Mouse (Mus musculus) embryonic facial prominence, embryonic 15.5 days (tissue): ENCODE data around the gene Ugt1a5. TPM values are rescaled to one million over a fixed set of nuclear protein-coding genes. Genes with fewer than 3 reads are reported as not detected.
"Not testable (repeated sequence)": the region's sequence is repeated elsewhere in the genome, so short reads cannot be mapped to it uniquely, and the experiment has no call there.

Source experiments
- ATAC-seq: fragments of 200-750 bp; cut with Nextera tagmentation; 2 replicates; pipeline ENCODE4 v1.8.0; 2017; ENCODE audit warnings: low read depth, moderate TSS enrichment; ENCODE audit not compliant: insufficient number of reproducible peaks, low FRiP score, low TSS enrichment
- H3K27ac ChIP-seq: fragments of 300-500 bp; sonication (generic); replicated peaks from 2 replicates; pipeline ENCODE4 v1.5.1; 2015; ENCODE audit warnings: mild to moderate bottlenecking, inconsistent platforms
- H3K27me3 ChIP-seq: fragments of 300-500 bp; sonication (generic); 2 replicates; pipeline ENCODE4 v1.6.1; 2015; ENCODE audit warnings: inconsistent platforms
- H3K36me3 ChIP-seq: fragments of 300-500 bp; sonication (generic); 2 replicates; pipeline ENCODE4 v1.6.1; 2015; ENCODE audit warnings: mild to moderate bottlenecking, inconsistent platforms
- H3K4me1 ChIP-seq: fragments of 300-500 bp; sonication (generic); 2 replicates; pipeline ENCODE4 v1.6.1; 2015; ENCODE audit warnings: inconsistent platforms
- H3K4me2 ChIP-seq: fragments of 300-500 bp; sonication (generic); replicated peaks from 2 replicates; pipeline ENCODE4 v1.6.1; 2015; ENCODE audit warnings: mild to moderate bottlenecking, inconsistent platforms
- H3K4me3 ChIP-seq: fragments of 300-500 bp; sonication (generic); replicated peaks from 2 replicates; pipeline ENCODE4 v1.5.1; 2015; ENCODE audit warnings: mild to moderate bottlenecking, inconsistent platforms
- H3K9ac ChIP-seq: fragments of 300-500 bp; sonication (generic); 2 replicates; pipeline ENCODE4 v1.6.1; 2015; ENCODE audit warnings: inconsistent platforms
- H3K9me3 ChIP-seq: fragments of 300-500 bp; sonication (generic); replicated peaks from 2 replicates; pipeline ENCODE4 v1.6.1; 2016; ENCODE audit warnings: inconsistent platforms
- WGBS: fragments of 180-500 bp; shearing (Covaris S2); methylation state at CpG from one replicate; pipeline ENCODE4 v1.1.7; 2015; 5-methylcytosine and 5-hydroxymethylcytosine counted together
- polyA plus RNA-seq: library from polyadenylated mRNA; unstranded; fragments of >200 nt; fragmentation: Nextera tagmentation; extraction: Ambion mirVana; gene quantifications from 2 replicates; pipeline ENCODE4 v1.2.1, GENCODE M21; 2015

Gene Ugt1a5
- polyA plus RNA-seq, 1 experiment from 2014 or later: not detected

- ATAC-seq: no peak
These were observed 27.7 kb upstream of the Ugt1a5 start for GRCm38 (mm10) chr1:88138145-88138544.

GRCm38 (mm10) chr1:88140492-88140891 lies 25.3 kb upstream of the Ugt1a5 start:
- not testable (repeated sequence) for H3K4me1 ChIP-seq, H3K27me3 ChIP-seq, H3K4me3 ChIP-seq, H3K9ac ChIP-seq, H3K9me3 ChIP-seq, H3K4me2 ChIP-seq, ATAC-seq, H3K36me3 ChIP-seq, H3K27ac ChIP-seq
- 53% methylated on average over 1 of the region's 1 CpGs for WGBS

More at GRCm38 (mm10) chr1:88138145-88138544, 27.7 kb upstream of the Ugt1a5 start:
- 96% methylated on average over 1 of the region's 1 CpGs for WGBS
- H3K9ac ChIP-seq: no peak overlapping the region
- H3K36me3 ChIP-seq: no peaks in the 10 kb centered on the region
- no peaks in the 10 kb centered on the region for H3K27me3 ChIP-seq
- H3K4me1 ChIP-seq: peaks cover 12% of the 10 kb centered on the region
- no peak overlapping the region for H3K27ac ChIP-seq
- no peak overlapping the region for H3K4me3 ChIP-seq
- H3K9me3 ChIP-seq: no peaks in the 10 kb centered on the region
- no peak overlapping the region for H3K4me2 ChIP-seq

- 2% methylated on average over 5 of the region's 5 CpGs for WGBS
- H3K4me2 ChIP-seq, H3K9me3 ChIP-seq, H3K4me3 ChIP-seq, H3K36me3 ChIP-seq, ATAC-seq, H3K27ac ChIP-seq, H3K27me3 ChIP-seq, H3K9ac ChIP-seq, H3K4me1 ChIP-seq: not testable (repeated sequence)
These were observed 21.7 kb upstream of the Ugt1a5 start for GRCm38 (mm10) chr1:88143966-88144675.

GRCm38 (mm10) chr1:88145278-88145677 lies 20.5 kb upstream of the Ugt1a5 start:
- not testable (repeated sequence) for H3K9me3 ChIP-seq, ATAC-seq, H3K27ac ChIP-seq, H3K4me1 ChIP-seq, H3K9ac ChIP-seq, H3K27me3 ChIP-seq, H3K4me3 ChIP-seq, H3K4me2 ChIP-seq, H3K36me3 ChIP-seq
- WGBS: 53% methylated on average over 2 of the region's 2 CpGs

- WGBS: 63% methylated on average over 2 of the region's 2 CpGs
- not testable (repeated sequence) for H3K36me3 ChIP-seq, H3K4me2 ChIP-seq, H3K9me3 ChIP-seq, ATAC-seq, H3K9ac ChIP-seq, H3K4me3 ChIP-seq, H3K4me1 ChIP-seq, H3K27ac ChIP-seq, H3K27me3 ChIP-seq
These were observed 15.7 kb upstream of the Ugt1a5 start for GRCm38 (mm10) chr1:88150133-88150532.

- H3K4me2 ChIP-seq: no peak overlapping the region
- H3K9me3 ChIP-seq: no peaks in the 10 kb centered on the region
- no peaks in the 10 kb centered on the region for H3K36me3 ChIP-seq
- 66% methylated on average over 2 of the region's 2 CpGs for WGBS
- no peaks in the 10 kb centered on the region for H3K27me3 ChIP-seq
- H3K9ac ChIP-seq: no peak overlapping the region
- H3K27ac ChIP-seq: no peak overlapping the region
- no peak for ATAC-seq
- H3K4me3 ChIP-seq: no peak overlapping the region
- no peaks in the 10 kb centered on the region for H3K4me1 ChIP-seq
These were observed 7.4 kb upstream of the Ugt1a5 start for GRCm38 (mm10) chr1:88158430-88158829.

- 77% methylated on average over 7 of the region's 7 CpGs for WGBS
- not testable (repeated sequence) for H3K27ac ChIP-seq, H3K9me3 ChIP-seq, H3K4me1 ChIP-seq, ATAC-seq, H3K4me3 ChIP-seq, H3K4me2 ChIP-seq, H3K27me3 ChIP-seq, H3K36me3 ChIP-seq, H3K9ac ChIP-seq
These were observed 6.4 kb downstream of the Ugt1a5 start for GRCm38 (mm10) chr1:88172190-88172589.

GRCm38 (mm10) chr1:88179657-88180056 lies 13.8 kb downstream of the Ugt1a5 start:
- no peak overlapping the region for H3K4me3 ChIP-seq
- WGBS: 92% methylated on average over 1 of the region's 1 CpGs
- no peak overlapping the region for H3K9ac ChIP-seq
- H3K27ac ChIP-seq: no peak overlapping the region
- H3K9me3 ChIP-seq: peaks cover 15% of the 10 kb centered on the region
- no peaks in the 10 kb centered on the region for H3K36me3 ChIP-seq
- ATAC-seq: no peak
- H3K4me2 ChIP-seq: no peak overlapping the region
- no peaks in the 10 kb centered on the region for H3K27me3 ChIP-seq
- H3K4me1 ChIP-seq: no peaks in the 10 kb centered on the region

- no peaks in the 10 kb centered on the region for H3K4me1 ChIP-seq
- H3K9me3 ChIP-seq: no peaks in the 10 kb centered on the region
- no peak overlapping the region for H3K9ac ChIP-seq
- 85% methylated on average over 5 of the region's 5 CpGs for WGBS
- no peaks in the 10 kb centered on the region for H3K27me3 ChIP-seq
- H3K4me2 ChIP-seq: no peak overlapping the region
- no peak for ATAC-seq
- no peak overlapping the region for H3K4me3 ChIP-seq
- H3K36me3 ChIP-seq: no peaks in the 10 kb centered on the region
- no peak overlapping the region for H3K27ac ChIP-seq
These were observed 20.6 kb downstream of the Ugt1a5 start for GRCm38 (mm10) chr1:88186325-88186935.

- Histone ChIP-seq H3K4me1 (no peaks in the 10 kb centered on the region), H3K9ac (no peak overlapping the region), H3K27ac (no peak overlapping the region), H3K4me2 (no peak overlapping the region), H3K27me3 (no peaks in the 10 kb centered on the region), H3K9me3 (no peaks in the 10 kb centered on the region), H3K4me3 (no peak overlapping the region), H3K36me3 (no peaks in the 10 kb centered on the region)
- no peak for ATAC-seq
- WGBS: 61% methylated on average over 3 of the region's 3 CpGs
These were observed 26.3 kb downstream of the Ugt1a5 start for GRCm38 (mm10) chr1:88192136-88192535.

GRCm38 (mm10) chr1:88195687-88196086 lies 29.9 kb downstream of the Ugt1a5 start:
- no peak for ATAC-seq
- Histone ChIP-seq H3K9me3 (no peaks in the 10 kb centered on the region), H3K4me1 (no peaks in the 10 kb centered on the region), H3K4me2 (no peak overlapping the region), H3K27ac (no peak overlapping the region), H3K36me3 (no peaks in the 10 kb centered on the region), H3K9ac (no peak overlapping the region), H3K27me3 (no peaks in the 10 kb centered on the region), H3K4me3 (no peak overlapping the region)
- WGBS: 90% methylated on average over 1 of the region's 1 CpGs

- Histone ChIP-seq H3K4me2 (no peak overlapping the region), H3K9me3 (no peaks in the 10 kb centered on the region), H3K4me3 (no peak overlapping the region), H3K36me3 (no peaks in the 10 kb centered on the region), H3K27me3 (no peaks in the 10 kb centered on the region), H3K27ac (no peak overlapping the region), H3K4me1 (no peaks in the 10 kb centered on the region), H3K9ac (no peak overlapping the region)
- 64% methylated on average over 3 of the region's 3 CpGs for WGBS
- no peak for ATAC-seq
These were observed 31.6 kb downstream of the Ugt1a5 start for GRCm38 (mm10) chr1:88197443-88197842.
